Mouse (Mus musculus): ENCODE results near the gene Lgals2. TPM values are rescaled to one million over a fixed set of nuclear protein-coding genes. Genes with fewer than 3 reads are reported as not detected.
"Not testable (repeated sequence)": the region's sequence is repeated elsewhere in the genome, so short reads cannot be mapped to it uniquely, and the experiment has no call there.

The Lgals2 gene
- polyA plus RNA-seq, 1 experiment from 2014 or later: 1.0 TPM

DNA sequence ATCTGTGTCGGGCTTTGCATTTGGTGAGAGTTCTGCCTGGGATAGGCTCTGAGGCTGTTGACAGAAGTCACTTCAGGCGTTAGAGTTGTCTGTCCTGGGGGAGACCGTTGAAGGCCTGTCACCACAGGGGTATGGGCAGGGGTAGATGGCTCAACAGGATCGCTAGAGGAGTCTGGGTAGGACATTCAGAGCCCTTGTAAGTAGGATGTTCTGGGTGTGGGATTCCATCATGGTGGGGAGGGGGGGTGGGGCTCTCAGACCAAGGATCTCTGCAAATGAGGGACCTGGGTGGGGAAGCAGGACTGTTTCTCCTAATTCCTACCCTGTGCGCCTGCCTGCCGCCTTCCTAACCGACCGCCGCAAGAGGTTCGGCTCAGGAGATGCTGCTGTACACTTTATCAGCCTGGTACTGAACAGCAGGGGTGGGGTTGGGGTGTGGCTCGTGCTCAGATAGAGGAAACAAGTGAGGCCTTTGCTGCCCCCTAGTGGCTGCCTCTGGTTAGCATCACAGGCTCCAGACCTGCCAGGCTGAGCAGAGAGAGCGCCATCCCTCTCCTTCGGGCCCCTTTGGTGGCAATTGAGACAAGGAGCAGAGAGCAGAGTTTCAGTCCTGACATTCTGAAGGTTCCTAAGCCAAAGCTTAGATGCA, 3.7 kb downstream of the Lgals2 start:
- Histone ChIP-seq H3K27ac (replicated peaks) (no peak overlapping the region), H3K4me2 (replicated peaks) (no peak overlapping the region)

DNA sequence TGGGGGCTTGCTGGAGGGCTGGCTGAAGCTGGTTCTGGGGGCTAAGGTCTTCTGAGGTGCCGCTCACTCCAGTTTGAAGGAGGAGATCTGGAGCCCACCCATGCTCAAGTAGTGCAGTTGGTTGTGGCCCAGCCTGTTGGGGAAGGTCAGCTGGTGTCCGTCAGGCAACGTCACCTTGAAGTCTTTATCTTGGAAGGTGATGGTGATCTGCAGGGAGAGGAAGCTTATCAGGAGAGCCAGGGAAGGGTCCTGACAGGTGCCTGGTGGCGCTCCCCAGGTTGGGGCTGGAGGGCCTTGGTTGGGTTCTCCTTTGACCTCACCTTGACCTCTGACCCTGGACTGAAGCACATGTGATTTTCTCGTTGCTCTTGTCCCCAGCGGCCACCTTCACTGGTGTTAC, 4.4 kb downstream of the Lgals2 start:
- 57% methylated on average over 6 of the region's 6 CpGs for WGBS
- no peak overlapping the region for H3K9ac ChIP-seq
- H3K27me3 ChIP-seq: no peaks in the 10 kb centered on the region
- H3K4me2 ChIP-seq (replicated peaks): no peak overlapping the region
- H3K4me1 ChIP-seq: peaks cover 23% of the 10 kb centered on the region
- H3K9me3 ChIP-seq (replicated peaks): no peaks in the 10 kb centered on the region
- H3K27ac ChIP-seq (replicated peaks): no peak overlapping the region
- ATAC-seq (ENCODE audit: insufficient number of reproducible peaks, low FRiP score, low TSS enrichment, low read depth): no peak
- H3K4me3 ChIP-seq (replicated peaks): no peak overlapping the region
- H3K36me3 ChIP-seq: peaks cover 20% of the 10 kb centered on the region

More for the DNA sequence above, 3.7 kb downstream of the Lgals2 start:
- peaks cover 19% of the 10 kb centered on the region for H3K4me1 ChIP-seq
- H3K9me3 ChIP-seq (replicated peaks): no peaks in the 10 kb centered on the region
- no peak overlapping the region for H3K9ac ChIP-seq
- H3K27me3 ChIP-seq: no peaks in the 10 kb centered on the region
- ATAC-seq (ENCODE audit: insufficient number of reproducible peaks, low FRiP score, low TSS enrichment, low read depth): peak; percentile 70
- 10% methylated on average over 13 of the region's 13 CpGs for WGBS
- no peak overlapping the region for H3K4me3 ChIP-seq (replicated peaks)
- peaks cover 20% of the 10 kb centered on the region for H3K36me3 ChIP-seq

DNA sequence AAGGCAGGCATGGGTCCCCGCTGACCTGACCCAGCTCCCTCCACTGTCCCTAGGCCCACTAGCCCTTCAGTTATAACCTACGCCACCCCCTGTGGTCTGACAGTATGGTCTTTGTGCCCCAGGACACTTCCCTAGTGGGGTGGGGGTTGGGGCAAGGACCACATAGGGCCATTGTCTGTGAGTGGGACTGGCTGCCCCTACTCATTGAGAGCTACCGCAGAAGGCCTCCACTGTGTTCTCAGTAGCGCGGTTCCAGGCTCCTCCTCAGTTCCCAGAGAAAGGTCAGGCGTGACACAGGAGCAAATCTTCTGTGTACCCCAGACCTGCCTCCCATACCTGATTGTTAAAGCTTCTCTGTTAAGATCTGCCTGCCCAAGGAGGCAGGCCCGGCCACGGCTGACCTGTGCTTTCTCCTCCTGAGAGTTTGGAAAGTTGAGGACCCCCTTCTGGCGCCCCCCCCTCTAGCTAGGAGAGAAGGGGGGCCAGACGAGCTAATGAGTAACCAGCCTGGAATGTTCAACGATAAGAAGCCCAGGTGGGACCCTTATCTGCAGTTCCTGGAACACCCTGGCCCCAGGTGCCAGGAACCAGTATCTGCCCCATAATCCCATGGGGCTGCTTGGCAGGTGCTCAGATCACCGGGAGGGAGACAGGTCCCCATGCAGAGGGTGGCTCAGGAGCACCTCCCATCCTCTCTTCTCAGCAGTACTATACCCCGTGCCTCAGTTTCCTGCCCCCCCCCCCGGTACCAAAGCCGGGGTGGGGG, 5.1 kb downstream of the Lgals2 start:
- WGBS: 64% methylated on average over 15 of the region's 15 CpGs
- H3K4me2 ChIP-seq (replicated peaks): no peak overlapping the region
- H3K27ac ChIP-seq (replicated peaks): no peak overlapping the region
- peaks cover 20% of the 10 kb centered on the region for H3K36me3 ChIP-seq
- no peaks in the 10 kb centered on the region for H3K27me3 ChIP-seq
- peaks cover 30% of the 10 kb centered on the region for H3K4me1 ChIP-seq
- ATAC-seq (ENCODE audit: insufficient number of reproducible peaks, low FRiP score, low TSS enrichment, low read depth): no peak
- no peak overlapping the region for H3K9ac ChIP-seq
- no peaks in the 10 kb centered on the region for H3K9me3 ChIP-seq (replicated peaks)
- H3K4me3 ChIP-seq (replicated peaks): no peak overlapping the region

DNA sequence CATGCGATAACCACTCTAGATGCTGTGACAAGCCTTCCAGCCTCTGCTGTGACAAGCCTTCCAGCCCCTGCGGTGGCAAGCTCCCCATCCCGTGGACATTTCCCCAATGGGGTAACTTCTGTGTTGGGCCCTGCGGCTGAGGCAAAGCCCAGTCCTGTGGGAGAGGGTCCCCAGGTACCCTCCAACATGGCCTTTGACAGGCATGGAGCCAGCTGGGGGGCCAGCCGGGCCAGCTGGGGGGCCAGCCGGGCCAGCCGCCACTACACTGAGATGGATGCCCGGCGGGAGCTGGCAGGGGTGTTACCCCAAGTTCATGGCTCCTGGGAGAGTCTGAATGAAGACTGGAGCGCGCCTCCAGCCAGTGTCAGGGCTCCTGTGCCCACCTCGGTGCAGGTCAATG, 5.8 kb downstream of the Lgals2 start:
- H3K27me3 ChIP-seq: no peaks in the 10 kb centered on the region
- H3K9me3 ChIP-seq (replicated peaks): no peaks in the 10 kb centered on the region
- no peak overlapping the region for H3K4me2 ChIP-seq (replicated peaks)
- H3K27ac ChIP-seq (replicated peaks): no peak overlapping the region
- 82% methylated on average over 12 of the region's 12 CpGs for WGBS
- no peak overlapping the region for H3K9ac ChIP-seq
- no peak overlapping the region for H3K4me3 ChIP-seq (replicated peaks)
- peaks cover 20% of the 10 kb centered on the region for H3K36me3 ChIP-seq
- H3K4me1 ChIP-seq: peaks cover 38% of the 10 kb centered on the region
- ATAC-seq (ENCODE audit: insufficient number of reproducible peaks, low FRiP score, low TSS enrichment, low read depth): no peak

DNA sequence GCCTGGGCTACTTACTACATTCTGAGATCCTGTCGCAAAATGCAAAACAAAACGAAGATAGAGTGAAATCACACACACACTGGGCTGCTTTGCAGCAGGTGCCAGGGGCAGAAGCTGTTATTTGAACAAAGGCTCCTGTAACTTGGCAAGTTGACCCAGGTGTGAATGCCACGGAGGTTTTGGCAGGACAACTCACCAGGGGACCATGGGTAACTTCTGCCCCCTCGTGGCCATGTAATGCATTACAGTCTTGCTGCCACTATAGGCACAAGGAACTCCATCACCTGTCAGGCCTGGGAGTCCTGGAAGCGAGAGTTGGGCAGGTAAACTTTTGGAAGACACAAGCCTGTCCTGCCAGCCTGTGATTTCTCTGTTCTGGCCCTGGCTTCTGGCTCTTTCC, 6.9 kb downstream of the Lgals2 start:
- 29% methylated on average over 5 of the region's 5 CpGs for WGBS
- no peak for ATAC-seq (ENCODE audit: insufficient number of reproducible peaks, low FRiP score, low TSS enrichment, low read depth)
- Histone ChIP-seq H3K4me2 (replicated peaks) (no peak overlapping the region), H3K4me1 (peaks cover 48% of the 10 kb centered on the region), H3K9ac (no peak overlapping the region), H3K27ac (replicated peaks) (no peak overlapping the region), H3K4me3 (replicated peaks) (no peak overlapping the region), H3K9me3 (replicated peaks) (no peaks in the 10 kb centered on the region), H3K27me3 (no peaks in the 10 kb centered on the region), H3K36me3 (peaks cover 20% of the 10 kb centered on the region)

DNA sequence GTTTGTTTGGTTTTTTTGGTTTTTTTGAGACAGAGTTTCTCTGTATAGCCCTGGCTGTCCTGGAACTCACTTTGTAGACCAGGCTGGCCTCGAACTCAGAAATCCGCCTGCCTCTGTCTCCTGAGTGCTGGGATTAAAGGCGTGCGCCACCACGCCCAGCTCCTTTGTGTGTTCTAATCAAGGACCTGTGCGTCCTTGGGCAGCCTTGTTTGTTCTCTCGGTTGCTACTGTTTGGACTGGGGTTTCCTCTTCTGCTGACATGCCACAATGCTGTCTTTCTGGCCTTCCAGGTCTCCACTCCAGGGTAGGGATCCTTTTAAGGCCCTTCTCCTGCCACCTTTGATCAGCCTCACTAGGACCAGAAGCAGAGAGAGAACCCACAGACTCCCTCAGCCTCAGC, 8.5 kb downstream of the Lgals2 start:
- H3K9ac ChIP-seq; H3K9me3 ChIP-seq (replicated peaks); H3K27ac ChIP-seq (replicated peaks); ATAC-seq (ENCODE audit: insufficient number of reproducible peaks, low FRiP score, low TSS enrichment, low read depth); H3K4me2 ChIP-seq (replicated peaks); H3K27me3 ChIP-seq; H3K4me3 ChIP-seq (replicated peaks): not testable (repeated sequence)
- Histone ChIP-seq H3K4me1 (peaks cover 57% of the 10 kb centered on the region), H3K36me3 (peaks cover 20% of the 10 kb centered on the region)
- whole genome bisulfite sequencing: 82% methylated on average over 7 of the region's 7 CpGs

DNA sequence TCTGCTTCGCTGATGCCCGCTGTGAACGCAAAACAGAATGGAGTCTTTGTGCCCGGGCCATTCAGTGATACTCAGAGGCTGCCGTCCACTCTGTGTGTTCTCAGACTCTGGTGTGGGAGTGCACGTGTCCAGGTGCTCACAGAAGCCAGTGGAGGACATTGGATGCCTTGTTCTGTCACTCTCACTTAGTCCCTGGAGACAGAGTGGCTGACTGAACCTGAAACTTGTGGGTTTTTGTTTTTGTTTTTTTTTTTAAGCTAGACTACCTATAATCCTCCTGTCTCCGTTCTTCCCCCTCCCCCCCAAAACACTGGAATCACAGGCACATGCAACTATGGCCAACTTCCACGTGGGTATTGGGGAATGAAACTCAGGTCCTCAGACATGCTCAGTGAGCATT, 9.0 kb downstream of the Lgals2 start:
- peaks cover 57% of the 10 kb centered on the region for H3K4me1 ChIP-seq
- H3K27ac ChIP-seq (replicated peaks): no peak overlapping the region
- no peaks in the 10 kb centered on the region for H3K27me3 ChIP-seq
- ATAC-seq (ENCODE audit: insufficient number of reproducible peaks, low FRiP score, low TSS enrichment, low read depth): no peak
- no peaks in the 10 kb centered on the region for H3K9me3 ChIP-seq (replicated peaks)
- H3K4me3 ChIP-seq (replicated peaks): no peak overlapping the region
- 0 out of 2 replicates have a peak overlapping the region, but pooled peaks have one; percentile 75 for H3K4me2 ChIP-seq (replicated peaks)
- peaks cover 20% of the 10 kb centered on the region for H3K36me3 ChIP-seq
- no peak overlapping the region for H3K9ac ChIP-seq
- 73% methylated on average over 8 of the region's 8 CpGs for WGBS

DNA sequence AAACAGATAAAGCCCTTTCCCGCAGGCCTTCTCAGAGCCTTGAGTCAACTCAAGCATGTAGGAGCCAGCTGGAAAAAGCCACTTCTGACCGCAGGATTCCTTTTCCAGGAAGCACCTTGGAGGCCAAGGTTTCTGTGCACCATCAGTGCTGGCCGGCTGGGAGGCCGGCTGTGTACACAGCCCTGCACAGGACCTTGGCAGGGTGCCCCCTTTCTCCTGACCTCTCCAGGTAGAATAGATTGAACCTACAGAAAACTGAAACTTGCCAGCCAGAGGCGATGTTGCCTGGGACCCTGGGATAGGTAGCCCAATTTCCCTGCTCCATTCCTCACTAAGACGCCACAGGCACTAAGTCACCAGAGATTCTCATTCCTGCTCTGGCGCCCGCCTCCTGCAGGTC, 9.5 kb downstream of the Lgals2 start:
- peak overlapping the region; percentile 93; the same call in 1 of the 2 replicates for H3K27ac ChIP-seq (replicated peaks)
- peaks cover 61% of the 10 kb centered on the region for H3K4me1 ChIP-seq
- 0 out of 2 replicates have a peak overlapping the region, but pooled peaks have one; percentile 67 for H3K4me3 ChIP-seq (replicated peaks)
- 74% methylated on average over 8 of the region's 8 CpGs for WGBS
- no peaks in the 10 kb centered on the region for H3K27me3 ChIP-seq
- H3K9me3 ChIP-seq (replicated peaks): no peaks in the 10 kb centered on the region
- H3K36me3 ChIP-seq: peaks cover 20% of the 10 kb centered on the region
- H3K9ac ChIP-seq: no peak overlapping the region
- H3K4me2 ChIP-seq (replicated peaks): peak overlapping the region; percentile 75; the same call in 1 of the 2 replicates
- ATAC-seq (ENCODE audit: insufficient number of reproducible peaks, low FRiP score, low TSS enrichment, low read depth): no peak

DNA sequence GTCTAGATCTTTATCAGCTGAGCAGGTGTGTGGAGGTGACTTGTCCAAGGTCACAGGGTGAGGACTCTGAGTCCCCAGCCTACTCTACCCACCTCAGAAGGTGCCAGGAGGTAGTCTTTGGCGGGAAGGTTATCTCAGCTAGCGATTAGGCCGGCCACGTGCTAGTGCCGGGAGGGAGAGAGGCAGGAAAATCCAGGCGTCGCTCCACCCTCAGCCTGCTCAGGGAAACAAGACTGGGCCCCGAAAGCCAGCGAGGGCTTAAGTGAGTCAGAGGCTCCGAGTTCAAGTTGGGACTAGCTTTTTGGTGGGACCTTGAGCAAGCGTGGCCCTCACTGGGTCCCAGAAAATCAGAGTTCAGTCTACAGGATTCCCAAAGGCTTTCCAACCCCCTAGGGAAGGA, 10.0 kb downstream of the Lgals2 start:
- Histone ChIP-seq H3K9me3 (replicated peaks) (no peaks in the 10 kb centered on the region), H3K4me1 (peaks cover 61% of the 10 kb centered on the region), H3K9ac (no peak overlapping the region), H3K36me3 (peaks cover 20% of the 10 kb centered on the region), H3K4me3 (replicated peaks) (peak overlapping the region; percentile 67), H3K27me3 (no peaks in the 10 kb centered on the region), H3K4me2 (replicated peaks) (peak overlapping the region; percentile 75), H3K27ac (replicated peaks) (peak overlapping the region; percentile 93)
- 49% methylated on average over 11 of the region's 11 CpGs for WGBS
- no peak for ATAC-seq (ENCODE audit: insufficient number of reproducible peaks, low FRiP score, low TSS enrichment, low read depth)

DNA sequence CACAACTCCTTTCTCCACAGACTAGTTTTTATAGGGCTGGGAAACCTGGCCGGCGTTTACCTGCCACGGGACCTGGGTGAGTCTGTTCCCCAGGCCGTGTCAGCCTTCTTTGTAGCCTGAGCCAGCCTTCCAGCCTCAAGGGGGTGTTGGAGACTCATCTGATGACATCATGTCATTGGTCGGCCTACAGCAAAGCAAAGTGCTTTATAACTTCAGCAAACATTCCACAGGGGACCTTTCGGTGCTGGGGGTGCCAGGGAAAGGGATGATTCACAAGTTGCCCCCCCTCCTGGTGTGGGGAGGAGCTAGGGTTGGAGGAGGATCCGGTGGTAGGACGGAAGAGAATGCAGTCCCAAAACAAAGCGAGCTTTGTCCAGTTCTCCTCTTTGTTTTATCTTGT, 10.5 kb downstream of the Lgals2 start:
- peak overlapping the region; percentile 67 for H3K4me3 ChIP-seq (replicated peaks)
- H3K4me2 ChIP-seq (replicated peaks): peak overlapping the region; percentile 75
- ATAC-seq (ENCODE audit: insufficient number of reproducible peaks, low FRiP score, low TSS enrichment, low read depth): no peak
- H3K9me3 ChIP-seq (replicated peaks): no peaks in the 10 kb centered on the region
- peaks cover 62% of the 10 kb centered on the region for H3K4me1 ChIP-seq
- no peaks in the 10 kb centered on the region for H3K27me3 ChIP-seq
- H3K9ac ChIP-seq: no peak overlapping the region
- 13% methylated on average over 9 of the region's 9 CpGs for WGBS
- peaks cover 20% of the 10 kb centered on the region for H3K36me3 ChIP-seq
- peak overlapping the region; percentile 93 for H3K27ac ChIP-seq (replicated peaks)

DNA sequence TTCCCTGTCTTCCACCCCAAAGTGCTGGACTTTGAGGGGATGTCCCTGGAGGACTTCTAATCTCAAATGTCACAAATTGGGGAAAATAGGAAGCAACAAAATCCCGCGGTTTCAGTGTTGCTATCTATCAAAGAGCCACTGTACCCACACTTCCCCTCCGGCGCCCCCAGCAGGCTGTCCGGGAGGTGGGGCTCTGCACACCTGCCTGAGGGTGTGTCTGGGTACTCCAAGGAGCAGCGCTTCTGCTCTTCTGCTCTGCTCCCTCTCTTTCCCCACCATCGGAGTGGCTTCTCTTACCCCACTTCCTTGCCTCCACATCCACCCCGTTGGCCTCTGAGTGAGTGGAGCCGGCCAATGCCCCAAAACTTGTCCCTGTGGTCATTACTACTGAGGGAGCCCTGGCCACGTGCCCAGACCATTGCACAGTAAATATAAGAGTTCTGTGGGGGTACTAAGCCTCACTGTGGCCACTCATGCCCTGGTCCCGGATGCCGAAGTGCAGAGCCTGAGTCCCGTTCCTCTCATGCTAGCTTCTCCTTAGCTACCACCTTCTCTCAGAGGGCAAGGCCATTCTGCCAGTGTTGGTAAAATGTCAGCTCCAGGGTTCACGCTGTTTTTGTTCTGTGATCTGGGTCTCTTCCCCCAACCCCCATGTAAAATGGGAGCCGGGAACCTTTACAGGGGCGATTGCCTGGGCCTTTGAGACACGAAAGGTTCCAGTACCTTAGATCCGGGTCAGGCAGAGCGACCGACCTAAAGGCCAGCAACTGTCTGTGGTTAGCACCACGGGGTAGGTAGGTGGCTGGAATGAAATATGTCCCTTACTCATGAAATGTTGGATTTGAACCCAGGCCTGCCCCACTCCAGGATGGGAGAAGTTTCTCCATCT, 11.5 kb downstream of the Lgals2 start:
- Histone ChIP-seq H3K9ac (peak overlapping the region; percentile 75), H3K27ac (replicated peaks) (peak overlapping the region; percentile 93), H3K4me2 (replicated peaks) (peak overlapping the region; percentile 75), H3K4me1 (peaks cover 72% of the 10 kb centered on the region), H3K4me3 (replicated peaks) (peak overlapping the region; percentile 67), H3K9me3 (replicated peaks) (no peaks in the 10 kb centered on the region), H3K27me3 (no peaks in the 10 kb centered on the region), H3K36me3 (peaks cover 11% of the 10 kb centered on the region)
- ATAC-seq (ENCODE audit: insufficient number of reproducible peaks, low FRiP score, low TSS enrichment, low read depth): no peak
- WGBS: 38% methylated on average over 21 of the region's 21 CpGs
